Comparison of ENCODE assay signal across 8 mouse cellular contexts in genomic region chr9:21792644-21793043, GRCm38 (mm10). TPM values are rescaled to one million over a fixed set of nuclear protein-coding genes. Genes with fewer than 3 reads are reported as not detected.
DNase-seq lines count a peak whose midpoint lies in the region; ATAC-seq lines count a peak whose summit lies in the region.

No protein-coding gene starts in this region.

- peak overlapping the region; percentile 31; the same call in 1 of the 2 replicates for H3K9ac ChIP-seq in embryonic facial prominence, embryonic 14.5 days (ENCODE audit: low read depth, low read length)
- peak overlapping the region; percentile 21; the same call in 1 of the 2 replicates for H3K9ac ChIP-seq in heart, embryonic 14.5 days (ENCODE audit: low read length)
- 0 out of 2 replicates have a peak overlapping the region, but pooled peaks have one; percentile 28 for H3K9ac ChIP-seq in stomach, embryonic 16.5 days (ENCODE audit: low read length)

- DNase-seq in ovary, postnatal 36 days (ENCODE audit: low spot score) = peak; percentile 38
- DNase-seq in ovary, postnatal 14 days (ENCODE audit: low spot score) = no peak
- DNase-seq in embryonic facial prominence, embryonic 14.5 days (ENCODE audit: low spot score) = peak; percentile 74
- DNase-seq in layer of hippocampus, adult 8-10 months (ENCODE audit: low spot score in 2 of 2) = peak; percentile 75 to 76
- peak; percentile 57 for DNase-seq in lung, postnatal 25 days (ENCODE audit: low spot score)
- DNase-seq in natural killer cell, adult 2 months (ENCODE audit: low spot score in 2 of 2) = no peak

- peak; percentile 60; the same call in 1 of the 2 replicates for ATAC-seq in embryonic facial prominence, embryonic 14.5 days (ENCODE audit: low read depth)
- ATAC-seq in heart, embryonic 14.5 days (ENCODE audit: insufficient number of reproducible peaks, insufficient read depth, low FRiP score, low read depth) = no peak; the same call in 1 of the 2 replicates
- 0 out of 2 replicates have a peak, but pooled peaks have one; percentile 10 for ATAC-seq in stomach, embryonic 16.5 days (ENCODE audit: insufficient read depth, low FRiP score)

- H3K27ac ChIP-seq in embryonic facial prominence, embryonic 14.5 days (replicated peaks; ENCODE audit: low read depth, low read length) = no peak overlapping the region
- peak overlapping the region; percentile 23 to 89; a peak in 2 of 4 replicates for H3K27ac ChIP-seq in heart, embryonic 14.5 days (replicated peaks in 1 of 2; ENCODE audit: control insufficient read depth in 1 of 2, insufficient read depth in 1 of 2, low read depth in 2 of 2, low read length in 2 of 2)
- no peak overlapping the region for H3K27ac ChIP-seq in stomach, embryonic 16.5 days (ENCODE audit: low read length)

- H3K27me3 ChIP-seq in embryonic facial prominence, embryonic 14.5 days (replicated peaks; ENCODE audit: control insufficient read depth, insufficient read depth, low read length) = no peaks in the 10 kb centered on the region
- no peaks in the 10 kb centered on the region for H3K27me3 ChIP-seq in heart, embryonic 14.5 days (ENCODE audit: control insufficient read depth, insufficient read depth, low read length)
- H3K27me3 ChIP-seq in stomach, embryonic 16.5 days (ENCODE audit: control insufficient read depth, insufficient read depth, low read length) = no peaks in the 10 kb centered on the region

- H3K9me3 ChIP-seq in embryonic facial prominence, embryonic 14.5 days (ENCODE audit: control insufficient read depth, low read length) = no peaks in the 10 kb centered on the region
- no peaks in the 10 kb centered on the region for H3K9me3 ChIP-seq in heart, embryonic 14.5 days (ENCODE audit: control insufficient read depth, low read length)
- H3K9me3 ChIP-seq in stomach, embryonic 16.5 days (replicated peaks; ENCODE audit: control insufficient read depth, low read length) = no peaks in the 10 kb centered on the region

- peak overlapping the region; percentile 18 for H3K4me2 ChIP-seq in embryonic facial prominence, embryonic 14.5 days (ENCODE audit: low read depth, low read length)
- peak overlapping the region; percentile 47 for H3K4me2 ChIP-seq in heart, embryonic 14.5 days (ENCODE audit: low read length)
- peak overlapping the region; percentile 31 for H3K4me2 ChIP-seq in stomach, embryonic 16.5 days (ENCODE audit: low read depth, low read length)

- H3K36me3 ChIP-seq in embryonic facial prominence, embryonic 14.5 days (ENCODE audit: control insufficient read depth, insufficient read depth, low read length) = peaks cover 77% of the 10 kb centered on the region
- peaks cover 78% of the 10 kb centered on the region for H3K36me3 ChIP-seq in heart, embryonic 14.5 days (ENCODE audit: control insufficient read depth, insufficient read depth, low read length)
- H3K36me3 ChIP-seq in stomach, embryonic 16.5 days (ENCODE audit: control insufficient read depth, insufficient read depth, low read length) = peaks cover 10% of the 10 kb centered on the region

- WGBS in embryonic facial prominence, embryonic 14.5 days = 56% methylated on average over 8 of the region's 8 CpGs
- 28% methylated on average over 8 of the region's 8 CpGs for WGBS in heart, embryonic 14.5 days
- 45% methylated on average over 8 of the region's 8 CpGs for WGBS in stomach, embryonic 16.5 days

- peak overlapping the region; percentile 2; the same call in 1 of the 2 replicates for H3K4me3 ChIP-seq in embryonic facial prominence, embryonic 14.5 days (ENCODE audit: low read depth, low read length)
- H3K4me3 ChIP-seq in heart, embryonic 14.5 days (ENCODE audit: control insufficient read depth in 1 of 2, insufficient read depth in 1 of 2, low read depth in 1 of 2, low read length in 2 of 2) = no peak overlapping the region
- no peak overlapping the region for H3K4me3 ChIP-seq in stomach, embryonic 16.5 days (replicated peaks; ENCODE audit: low read length)

- peaks cover 26% of the 10 kb centered on the region for H3K4me1 ChIP-seq in embryonic facial prominence, embryonic 14.5 days (ENCODE audit: control insufficient read depth, insufficient read depth, low read length)
- peaks cover 30 to 67% of the 10 kb centered on the region in 2 experiments for H3K4me1 ChIP-seq in heart, embryonic 14.5 days (ENCODE audit: control insufficient read depth in 2 of 2, insufficient read depth in 2 of 2, low read length in 2 of 2)
- peaks cover 40% of the 10 kb centered on the region for H3K4me1 ChIP-seq in stomach, embryonic 16.5 days (ENCODE audit: control insufficient read depth, insufficient read depth, low read length)

RNA-seq across cellular contexts. Expression of gene Kank2, which starts 5.9 kb away (rescaled TPM):
- polyA plus RNA-seq in embryonic facial prominence, embryonic 14.5 days (2014; fragmentation: Nextera tagmentation; extraction: Ambion mirVana) = 10.7 and 12.1 TPM in 2 replicates
- 11.1 and 11.6 TPM in 2 replicates for polyA plus RNA-seq in heart, embryonic 14.5 days (2014; fragmentation: Nextera tagmentation; extraction: Ambion mirVana)
- total RNA-seq in layer of hippocampus, adult 8-10 months (2022) = 10 to 100 TPM in 2 of 4 experiments, 1 to 10 TPM in 2; 7.2 to 10.1 (median 9.3) TPM
- polyA plus RNA-seq in stomach, embryonic 16.5 days (2015; fragmentation: Nextera tagmentation; extraction: Ambion mirVana) = 11.2 and 11.6 TPM in 2 replicates

RNA-seq across cellular contexts. Expression of gene Spc24, which starts 32.5 kb away (rescaled TPM):
- 70.4 and 81.9 TPM in 2 replicates for polyA plus RNA-seq in embryonic facial prominence, embryonic 14.5 days (2014; fragmentation: Nextera tagmentation; extraction: Ambion mirVana)
- 82.9 and 97.9 TPM in 2 replicates for polyA plus RNA-seq in heart, embryonic 14.5 days (2014; fragmentation: Nextera tagmentation; extraction: Ambion mirVana)
- total RNA-seq in layer of hippocampus, adult 8-10 months (2022) = 1 to 10 TPM in 2 of 4 experiments, under 1 TPM in 2; 0.45 to 4.3 (median 2.1) TPM
- polyA plus RNA-seq in stomach, embryonic 16.5 days (2015; fragmentation: Nextera tagmentation; extraction: Ambion mirVana) = 83.7 and 87.5 TPM in 2 replicates

RNA-seq across cellular contexts. Expression of gene Angptl8, which starts 42.7 kb away (rescaled TPM):
- polyA plus RNA-seq in embryonic facial prominence, embryonic 14.5 days (2014; fragmentation: Nextera tagmentation; extraction: Ambion mirVana) = 0.41 and 0.54 TPM in 2 replicates
- 1.4 and 1.6 TPM in 2 replicates for polyA plus RNA-seq in heart, embryonic 14.5 days (2014; fragmentation: Nextera tagmentation; extraction: Ambion mirVana)
- total RNA-seq in layer of hippocampus, adult 8-10 months (2022) = not detected
- polyA plus RNA-seq in stomach, embryonic 16.5 days (2015; fragmentation: Nextera tagmentation; extraction: Ambion mirVana) = 6.4 TPM in 2 replicates

RNA-seq across cellular contexts. Expression of gene Dock6, which starts 59.8 kb away (rescaled TPM):
- polyA plus RNA-seq in embryonic facial prominence, embryonic 14.5 days (2014; fragmentation: Nextera tagmentation; extraction: Ambion mirVana) = 28.3 and 30.2 TPM in 2 replicates
- polyA plus RNA-seq in heart, embryonic 14.5 days (2014; fragmentation: Nextera tagmentation; extraction: Ambion mirVana) = 42.4 and 44.5 TPM in 2 replicates
- total RNA-seq in layer of hippocampus, adult 8-10 months (2022) = 10 to 100 TPM; 12.7 to 23.0 (median 19.2) TPM
- polyA plus RNA-seq in stomach, embryonic 16.5 days (2015; fragmentation: Nextera tagmentation; extraction: Ambion mirVana) = 39.4 and 41.6 TPM in 2 replicates

Comparison
In these comparisons a context has a peak if more than half of its experiments do, and no peak if none do; other contexts are left out.
1. DNase-seq: peak in ovary, postnatal 36 days (single experiment), embryonic facial prominence, embryonic 14.5 days (single experiment), layer of hippocampus, adult 8-10 months (2 of 2) and lung, postnatal 25 days (single experiment); none in ovary, postnatal 14 days (single experiment) and natural killer cell, adult 2 months (0 of 2).
2. H3K27ac ChIP-seq: peak in heart, embryonic 14.5 days (2 of 2); none in embryonic facial prominence, embryonic 14.5 days (single experiment) and stomach, embryonic 16.5 days (single experiment).
3. Peak in every context shown above with its lines, with median percentiles within 50 percentile points of each other: H3K4me2 ChIP-seq and H3K9ac ChIP-seq.